Mouse (Mus musculus) stomach, postnatal 0 days (tissue): ENCODE results near the gene Pdzrn4. TPM values are rescaled to one million over a fixed set of nuclear protein-coding genes. Genes with fewer than 3 reads are reported as not detected.

ENCODE experiments used
- ATAC-seq: fragments of 200-750 bp; cut with Nextera tagmentation; 2 replicates; pipeline ENCODE4 v1.8.0; 2017; ENCODE audit not compliant: low FRiP score, low TSS enrichment
- DNase-seq: peaks from one replicate; pipeline ENCODE4 v3.0.0-alpha.2; 2016; ENCODE audit warnings: low spot score
- H3K27ac ChIP-seq: fragments of 300-500 bp; sonication (generic); replicated peaks from 2 replicates; pipeline ENCODE4 v1.5.1; 2014; ENCODE audit warnings: mild to moderate bottlenecking, control low read depth
- H3K27me3 ChIP-seq: fragments of 300-500 bp; sonication (generic); 2 replicates; pipeline ENCODE4 v1.6.1; 2014; ENCODE audit warnings: low read length; ENCODE audit not compliant: control insufficient read depth, insufficient read depth
- H3K36me3 ChIP-seq: fragments of 300-500 bp; sonication (generic); 2 replicates; pipeline ENCODE4 v1.6.1; 2014; ENCODE audit warnings: low read length, mixed read lengths; ENCODE audit not compliant: control insufficient read depth, insufficient read depth
- H3K4me1 ChIP-seq: fragments of 300-500 bp; sonication (generic); replicated peaks from 2 replicates; pipeline ENCODE4 v1.6.1; 2014; ENCODE audit warnings: antibody characterized with exemption; ENCODE audit not compliant: control insufficient read depth, insufficient read depth
- H3K4me2 ChIP-seq: fragments of 300-500 bp; sonication (generic); replicated peaks from 2 replicates; pipeline ENCODE4 v1.6.1; 2014; ENCODE audit warnings: low read depth, mild to moderate bottlenecking, control low read depth, moderate library complexity
- H3K4me3 ChIP-seq: fragments of 300-500 bp; sonication (generic); 2 replicates; pipeline ENCODE4 v1.5.1; 2014; ENCODE audit warnings: low read depth, low read length, control low read depth
- H3K9ac ChIP-seq: fragments of 300-500 bp; sonication (generic); 2 replicates; pipeline ENCODE4 v1.6.1; 2014; ENCODE audit warnings: mild to moderate bottlenecking, low read length, control low read depth, mixed read lengths
- H3K9me3 ChIP-seq: fragments of 300-500 bp; sonication (generic); 2 replicates; pipeline ENCODE4 v1.6.1; 2016; ENCODE audit warnings: low read length; ENCODE audit not compliant: control insufficient read depth
- CTCF ChIP-seq: IDR thresholded peaks from 2 replicates; pipeline ENCODE4 v1.5.1; 2016; ENCODE audit warnings: antibody characterized with exemption, low read depth, mild to moderate bottlenecking, moderate library complexity
- EP300 ChIP-seq: optimal IDR thresholded peaks from 2 replicates; pipeline ENCODE3; 2016; ENCODE audit warnings: antibody characterized with exemption
- WGBS: fragments of 180-500 bp; shearing (Covaris S2); extraction: QIAGEN DNeasy Blood & Tissue Kit; methylation state at CpG from one replicate; pipeline ENCODE4 v1.1.7; 2014; 5-methylcytosine and 5-hydroxymethylcytosine counted together
- polyA plus RNA-seq: library from polyadenylated mRNA; unstranded; fragments of >200 nt; fragmentation: Nextera tagmentation; extraction: Ambion mirVana; gene quantifications from 2 replicates; pipeline ENCODE4 v1.2.1, GENCODE M21; 2015

The Pdzrn4 gene
- polyA plus RNA-seq, 1 experiment from 2014 or later: 0.76 TPM

DNA sequence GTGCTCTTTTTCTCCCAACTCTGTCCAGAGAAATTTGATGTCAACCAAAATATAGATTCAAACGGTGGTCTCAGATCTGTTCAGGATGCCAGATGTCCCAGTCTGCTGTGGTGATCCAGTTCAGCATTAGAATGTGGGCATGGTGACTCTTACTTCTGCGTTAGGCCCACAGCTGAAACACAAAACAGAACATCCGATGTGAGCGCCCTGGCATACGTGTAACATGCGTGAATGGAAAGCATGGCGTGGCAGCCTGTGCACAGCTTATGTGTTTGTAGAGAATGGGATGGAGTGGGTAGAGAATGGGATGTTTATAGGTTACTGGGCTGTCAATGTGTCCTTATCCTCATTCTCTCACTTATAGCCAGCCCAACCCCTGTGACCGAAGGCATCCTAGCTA, 52.4 kb downstream of the Pdzrn4 start:
- Histone ChIP-seq H3K9ac (no peak overlapping the region), H3K27ac (no peak overlapping the region), H3K4me2 (no peak overlapping the region), H3K36me3 (no peaks in the 10 kb centered on the region), H3K9me3 (no peaks in the 10 kb centered on the region), H3K27me3 (no peaks in the 10 kb centered on the region), H3K4me3 (no peak overlapping the region), H3K4me1 (no peaks in the 10 kb centered on the region)
- no peak for TF ChIP-seq CTCF
- no peak for TF ChIP-seq EP300
- DNase-seq (no peak), ATAC-seq (no peak)
- WGBS: 93% methylated on average over 8 of the region's 8 CpGs

DNA sequence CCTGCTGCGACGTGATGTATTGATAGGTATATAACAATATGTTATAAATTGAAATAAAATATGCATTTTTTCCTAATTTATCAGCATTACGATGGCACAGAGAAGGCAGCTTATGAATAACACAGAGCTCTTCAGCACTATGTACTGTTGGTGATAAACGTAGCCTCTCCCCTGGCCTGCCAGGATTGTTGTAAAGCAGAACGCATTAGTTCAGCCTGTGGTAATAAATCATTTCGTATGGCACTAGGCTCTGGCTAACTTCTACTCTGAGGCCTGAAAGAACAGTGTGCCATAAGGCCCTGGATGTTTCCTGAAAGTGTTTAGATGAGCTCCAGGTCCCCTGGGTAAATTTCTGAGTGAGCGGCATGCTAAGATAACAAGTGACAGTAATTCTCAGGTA, 55.9 kb downstream of the Pdzrn4 start:
- no peak for ATAC-seq
- no peaks in the 10 kb centered on the region for H3K4me1 ChIP-seq
- no peaks in the 10 kb centered on the region for H3K36me3 ChIP-seq
- H3K27ac ChIP-seq: no peak overlapping the region
- H3K9me3 ChIP-seq: no peaks in the 10 kb centered on the region
- no peak overlapping the region for H3K9ac ChIP-seq
- TF ChIP-seq CTCF (no peak), EP300 (no peak)
- no peak overlapping the region for H3K4me2 ChIP-seq
- H3K4me3 ChIP-seq: no peak overlapping the region
- no peak for DNase-seq
- H3K27me3 ChIP-seq: no peaks in the 10 kb centered on the region
- WGBS: 47% methylated on average over 7 of the region's 7 CpGs

GRCm38 (mm10) chr15:92482198-92482597, 85.5 kb downstream of the Pdzrn4 start:
- no peak for DNase-seq
- Histone ChIP-seq H3K27ac (no peak overlapping the region), H3K4me3 (no peak overlapping the region), H3K4me2 (no peak overlapping the region), H3K9me3 (no peaks in the 10 kb centered on the region), H3K4me1 (no peaks in the 10 kb centered on the region), H3K27me3 (no peaks in the 10 kb centered on the region), H3K36me3 (no peaks in the 10 kb centered on the region), H3K9ac (no peak overlapping the region)
- TF ChIP-seq CTCF: no peak
- no peak for TF ChIP-seq EP300
- no peak for ATAC-seq
- 78% methylated on average over 6 of the region's 6 CpGs for WGBS

- no peaks in the 10 kb centered on the region for H3K27me3 ChIP-seq
- H3K4me3 ChIP-seq: no peak overlapping the region
- no peak overlapping the region for H3K9ac ChIP-seq
- no peak overlapping the region for H3K27ac ChIP-seq
- no peaks in the 10 kb centered on the region for H3K9me3 ChIP-seq
- H3K4me1 ChIP-seq: no peaks in the 10 kb centered on the region
- H3K36me3 ChIP-seq: no peaks in the 10 kb centered on the region
- DNase-seq (no peak), ATAC-seq (no peak)
- WGBS: 76% methylated on average over 3 of the region's 3 CpGs
- no peak overlapping the region for H3K4me2 ChIP-seq
- TF ChIP-seq CTCF (no peak), EP300 (no peak)
These were observed 94.7 kb downstream of the Pdzrn4 start for GRCm38 (mm10) chr15:92491376-92491775.

- no peak for TF ChIP-seq CTCF
- no peak for TF ChIP-seq EP300
- WGBS: 91% methylated on average over 12 of the region's 12 CpGs
- Histone ChIP-seq H3K4me2 (no peak overlapping the region), H3K27me3 (no peaks in the 10 kb centered on the region), H3K36me3 (no peaks in the 10 kb centered on the region), H3K27ac (no peak overlapping the region), H3K9me3 (no peaks in the 10 kb centered on the region), H3K4me1 (no peaks in the 10 kb centered on the region), H3K9ac (no peak overlapping the region), H3K4me3 (no peak overlapping the region)
- ATAC-seq: no peak
- DNase-seq: no peak
These were observed 98.9 kb downstream of the Pdzrn4 start for GRCm38 (mm10) chr15:92495465-92496174.

DNA sequence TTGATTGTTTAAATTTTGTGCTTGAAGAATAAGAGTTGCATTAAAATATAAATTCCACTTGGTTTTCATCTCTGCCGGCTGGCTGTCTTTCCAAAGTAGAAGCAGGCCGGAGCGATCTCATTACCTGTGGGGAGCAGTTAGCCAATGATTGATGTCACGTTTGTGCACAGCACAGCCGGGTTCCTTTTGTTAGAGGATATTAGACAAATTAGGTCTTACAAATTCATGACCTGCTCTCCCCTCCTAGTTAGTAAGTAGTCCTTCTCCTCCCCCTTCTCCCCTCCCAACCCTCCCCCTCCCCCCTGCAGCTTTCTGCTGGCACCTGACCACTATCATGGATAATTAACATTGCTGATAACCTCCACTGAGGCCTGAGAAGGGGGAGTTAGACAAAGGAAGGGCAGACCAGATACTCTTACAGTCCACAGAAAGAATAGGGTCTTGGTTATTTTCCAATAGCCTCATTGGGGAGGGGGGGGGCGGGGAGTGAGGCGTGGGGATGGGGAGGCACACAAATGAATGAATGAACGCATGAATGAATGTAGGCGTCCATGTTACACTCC, 103.7 kb downstream of the Pdzrn4 start:
- no peaks in the 10 kb centered on the region for H3K4me1 ChIP-seq
- no peak overlapping the region for H3K4me2 ChIP-seq
- H3K4me3 ChIP-seq: no peak overlapping the region
- no peak for DNase-seq
- H3K27me3 ChIP-seq: no peaks in the 10 kb centered on the region
- no peak overlapping the region for H3K9ac ChIP-seq
- no peaks in the 10 kb centered on the region for H3K9me3 ChIP-seq
- WGBS: 48% methylated on average over 9 of the region's 9 CpGs
- H3K27ac ChIP-seq: no peak overlapping the region
- no peak for ATAC-seq
- TF ChIP-seq EP300 (no peak), CTCF (no peak)
- no peaks in the 10 kb centered on the region for H3K36me3 ChIP-seq
